Mouse (Mus musculus) heart, embryonic 16.5 days (tissue): ENCODE results near the gene Retreg1. TPM values are rescaled to one million over a fixed set of nuclear protein-coding genes. Genes with fewer than 3 reads are reported as not detected.

Experiments used
- ATAC-seq: fragments of 200-750 bp; cut with Nextera tagmentation; replicated peaks from 2 replicates; pipeline ENCODE4 v1.8.0; 2017; ENCODE audit warnings: moderate number of reproducible peaks; ENCODE audit not compliant: insufficient read depth, low FRiP score; ENCODE audit errors: extremely low read depth
- H3K27ac ChIP-seq: fragments of 300-500 bp; sonication (generic); 2 replicates; pipeline ENCODE4 v1.5.1; 2014; ENCODE audit warnings: mild to moderate bottlenecking, low read length, control low read depth, moderate library complexity
- H3K27me3 ChIP-seq: fragments of 300-500 bp; sonication (generic); 2 replicates; pipeline ENCODE4 v1.6.1; 2014; ENCODE audit warnings: low read length, mixed read lengths; ENCODE audit not compliant: control insufficient read depth, insufficient read depth
- H3K36me3 ChIP-seq: fragments of 300-500 bp; sonication (generic); 2 replicates; pipeline ENCODE4 v1.6.1; 2014; ENCODE audit not compliant: control insufficient read depth, insufficient read depth
- H3K4me1 ChIP-seq: fragments of 300-500 bp; sonication (generic); 2 replicates; pipeline ENCODE4 v1.6.1; 2014; ENCODE audit warnings: low read length, mixed read lengths; ENCODE audit not compliant: control insufficient read depth, insufficient read depth
- H3K4me2 ChIP-seq: fragments of 300-500 bp; sonication (generic); 2 replicates; pipeline ENCODE4 v1.6.1; 2014; ENCODE audit warnings: low read depth, mild to moderate bottlenecking, control low read depth, low read length
- H3K4me3 ChIP-seq: fragments of 300-500 bp; sonication (generic); 2 replicates; pipeline ENCODE4 v1.5.1; 2014; ENCODE audit warnings: mild to moderate bottlenecking, control low read depth, low read length
- H3K9ac ChIP-seq: fragments of 300-500 bp; sonication (generic); 2 replicates; pipeline ENCODE4 v1.6.1; 2014; ENCODE audit warnings: low read length, control low read depth
- H3K9me3 ChIP-seq: fragments of 300-500 bp; sonication (generic); replicated peaks from 2 replicates; pipeline ENCODE4 v1.6.1; 2016; ENCODE audit warnings: low read length; ENCODE audit not compliant: control insufficient read depth
- WGBS: fragments of 180-500 bp; shearing (Covaris S2); extraction: QIAGEN DNeasy Blood & Tissue Kit; methylation state at CpG from one replicate; pipeline ENCODE4 v1.1.7; 2014; 5-methylcytosine and 5-hydroxymethylcytosine counted together
- polyA plus RNA-seq: library from polyadenylated mRNA; unstranded; fragments of >200 nt; fragmentation: Nextera tagmentation; extraction: Ambion mirVana; gene quantifications from 2 replicates; pipeline ENCODE4 v1.2.1, GENCODE M21; 2015

The Retreg1 gene
- polyA plus RNA-seq, 1 experiment from 2014 or later: 97.5 TPM

DNA sequence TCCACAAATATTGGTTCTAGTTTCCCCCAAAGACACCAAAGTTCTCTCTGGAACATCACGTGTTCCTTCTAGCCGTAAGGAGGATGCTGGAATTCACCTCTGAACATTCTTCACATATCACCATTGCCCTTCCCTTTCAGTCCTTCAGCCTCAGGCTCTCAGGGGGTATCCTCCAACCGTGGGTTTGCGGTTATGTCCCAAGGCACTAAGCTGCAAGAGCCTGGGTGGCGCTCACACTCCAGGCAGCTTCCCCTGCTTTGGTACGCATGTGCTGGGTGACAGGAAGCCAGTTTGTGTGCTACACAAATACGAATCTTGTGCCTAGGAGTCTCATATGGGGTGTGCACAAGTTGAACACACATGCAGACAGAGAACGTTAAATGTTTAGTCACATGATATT is 104.4 kb downstream of the Retreg1 start:
- no peak overlapping the region for H3K9ac ChIP-seq
- peaks cover 29% of the 10 kb centered on the region for H3K4me1 ChIP-seq
- ATAC-seq: no peak
- no peak overlapping the region for H3K4me2 ChIP-seq
- H3K9me3 ChIP-seq: 0 out of 2 replicates have a peak, but pooled peaks cover 2% of the 10 kb centered on the region
- WGBS: 72% methylated on average over 8 of the region's 8 CpGs
- H3K27me3 ChIP-seq: no peaks in the 10 kb centered on the region
- H3K36me3 ChIP-seq: peaks cover 4% of the 10 kb centered on the region; the same call in 1 of the 2 replicates
- no peak overlapping the region for H3K4me3 ChIP-seq
- H3K27ac ChIP-seq: no peak overlapping the region

DNA sequence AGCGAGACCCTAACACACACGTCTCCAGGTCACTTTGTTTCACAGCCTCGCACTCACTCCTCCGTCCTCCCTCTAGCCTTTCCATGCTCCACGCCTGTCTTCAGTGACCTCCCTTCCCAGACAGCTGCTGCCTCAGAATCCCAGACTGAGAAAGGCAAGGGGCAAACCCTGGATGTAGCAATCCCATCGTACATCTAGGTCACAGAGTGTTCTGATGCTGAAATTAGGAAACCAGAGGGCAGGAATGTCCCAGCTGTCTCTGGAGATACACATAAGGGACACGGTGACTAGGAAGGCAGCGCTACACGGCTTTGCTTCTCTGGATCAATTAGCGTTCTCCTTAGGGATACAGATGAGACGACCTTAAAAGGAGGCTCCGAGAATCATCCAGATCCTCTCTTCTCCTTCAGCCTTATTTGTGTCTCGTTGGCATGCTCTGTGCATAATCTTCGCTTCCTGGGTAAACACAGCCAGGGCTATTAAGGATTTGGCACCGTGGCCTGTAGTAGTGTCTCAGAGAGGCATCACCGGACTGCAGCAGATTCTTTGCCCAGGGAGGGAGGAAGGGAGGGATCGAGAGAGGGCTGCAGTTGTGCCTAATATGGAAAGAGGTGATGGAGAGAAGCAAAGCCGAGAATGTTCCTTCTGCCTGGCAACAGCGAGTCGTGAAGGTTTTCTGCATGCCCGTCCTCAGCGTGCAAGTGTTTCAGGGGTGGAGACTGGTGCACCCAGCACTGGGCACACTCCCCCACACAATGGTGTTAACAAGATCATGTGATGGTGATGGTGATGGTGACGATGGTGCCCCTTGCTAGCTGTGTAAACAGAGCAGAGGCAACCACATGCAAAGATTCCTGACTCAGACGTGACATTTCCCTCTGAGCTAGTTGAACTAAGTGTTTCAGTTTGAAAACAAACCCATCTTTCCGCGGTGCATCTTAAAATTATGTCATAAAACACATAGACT is 105.6 kb downstream of the Retreg1 start:
- Histone ChIP-seq H3K4me3 (no peak overlapping the region), H3K4me1 (peaks cover 29% of the 10 kb centered on the region), H3K4me2 (no peak overlapping the region), H3K9ac (no peak overlapping the region), H3K36me3 (peaks cover 4% of the 10 kb centered on the region; the same call in 1 of the 2 replicates), H3K27ac (peak overlapping the region; percentile 37), H3K9me3 (0 out of 2 replicates have a peak, but pooled peaks cover 2% of the 10 kb centered on the region), H3K27me3 (no peaks in the 10 kb centered on the region)
- WGBS: 68% methylated on average over 26 of the region's 26 CpGs
- no peak for ATAC-seq

DNA sequence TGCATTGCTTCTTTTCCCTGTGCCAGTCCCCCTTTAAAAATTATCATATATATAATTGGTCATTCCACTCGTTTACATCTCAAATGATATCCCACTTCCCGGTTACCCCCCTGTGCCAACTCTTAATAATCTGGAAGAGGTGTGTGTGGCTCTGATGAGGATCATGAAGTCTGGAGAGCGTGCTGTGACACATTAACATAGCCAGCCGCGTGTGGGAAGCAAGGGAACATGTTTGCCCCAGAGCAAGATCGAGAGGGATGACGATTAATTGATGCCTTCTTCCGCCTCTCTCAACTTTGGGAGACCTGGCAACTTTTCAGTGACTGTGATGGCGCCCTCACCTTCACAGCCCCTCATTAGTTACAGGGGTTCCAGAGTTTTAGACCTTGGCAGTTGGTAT is 106.7 kb downstream of the Retreg1 start:
- Histone ChIP-seq H3K4me2 (no peak overlapping the region), H3K27me3 (no peaks in the 10 kb centered on the region), H3K36me3 (peaks cover 4% of the 10 kb centered on the region; the same call in 1 of the 2 replicates), H3K9me3 (0 out of 2 replicates have a peak, but pooled peaks cover 2% of the 10 kb centered on the region), H3K27ac (no peak overlapping the region), H3K9ac (no peak overlapping the region), H3K4me3 (no peak overlapping the region), H3K4me1 (peaks cover 30% of the 10 kb centered on the region)
- no peak for ATAC-seq
- 72% methylated on average over 9 of the region's 9 CpGs for WGBS

GRCm38 (mm10) chr15:25950584-25950983 is 107.6 kb downstream of the Retreg1 start:
- peaks cover 4% of the 10 kb centered on the region; the same call in 1 of the 2 replicates for H3K36me3 ChIP-seq
- peaks cover 28% of the 10 kb centered on the region for H3K4me1 ChIP-seq
- H3K9me3 ChIP-seq: 0 out of 2 replicates have a peak, but pooled peaks cover 2% of the 10 kb centered on the region
- no peak overlapping the region for H3K9ac ChIP-seq
- no peak overlapping the region for H3K4me3 ChIP-seq
- no peaks in the 10 kb centered on the region for H3K27me3 ChIP-seq
- ATAC-seq: no peak
- no peak overlapping the region for H3K4me2 ChIP-seq
- 67% methylated on average over 5 of the region's 5 CpGs for WGBS
- H3K27ac ChIP-seq: no peak overlapping the region

GRCm38 (mm10) chr15:25951037-25951436 is 108.1 kb downstream of the Retreg1 start:
- Histone ChIP-seq H3K4me2 (no peak overlapping the region), H3K4me1 (peaks cover 32% of the 10 kb centered on the region), H3K27ac (no peak overlapping the region), H3K9ac (no peak overlapping the region), H3K27me3 (no peaks in the 10 kb centered on the region), H3K36me3 (peaks cover 4% of the 10 kb centered on the region; the same call in 1 of the 2 replicates), H3K9me3 (0 out of 2 replicates have a peak, but pooled peaks cover 2% of the 10 kb centered on the region), H3K4me3 (no peak overlapping the region)
- 60% methylated on average over 4 of the region's 4 CpGs for WGBS
- no peak for ATAC-seq

- Histone ChIP-seq H3K27ac (peak overlapping the region; percentile 71), H3K36me3 (no peaks in the 10 kb centered on the region), H3K4me2 (no peak overlapping the region), H3K27me3 (no peaks in the 10 kb centered on the region), H3K4me1 (peaks cover 27% of the 10 kb centered on the region), H3K9me3 (no peaks in the 10 kb centered on the region), H3K9ac (no peak overlapping the region), H3K4me3 (no peak overlapping the region)
- ATAC-seq: no peak
- WGBS: 52% methylated on average over 5 of the region's 5 CpGs
Observed at GRCm38 (mm10) chr15:25956001-25956400, 113.0 kb downstream of the Retreg1 start.

DNA sequence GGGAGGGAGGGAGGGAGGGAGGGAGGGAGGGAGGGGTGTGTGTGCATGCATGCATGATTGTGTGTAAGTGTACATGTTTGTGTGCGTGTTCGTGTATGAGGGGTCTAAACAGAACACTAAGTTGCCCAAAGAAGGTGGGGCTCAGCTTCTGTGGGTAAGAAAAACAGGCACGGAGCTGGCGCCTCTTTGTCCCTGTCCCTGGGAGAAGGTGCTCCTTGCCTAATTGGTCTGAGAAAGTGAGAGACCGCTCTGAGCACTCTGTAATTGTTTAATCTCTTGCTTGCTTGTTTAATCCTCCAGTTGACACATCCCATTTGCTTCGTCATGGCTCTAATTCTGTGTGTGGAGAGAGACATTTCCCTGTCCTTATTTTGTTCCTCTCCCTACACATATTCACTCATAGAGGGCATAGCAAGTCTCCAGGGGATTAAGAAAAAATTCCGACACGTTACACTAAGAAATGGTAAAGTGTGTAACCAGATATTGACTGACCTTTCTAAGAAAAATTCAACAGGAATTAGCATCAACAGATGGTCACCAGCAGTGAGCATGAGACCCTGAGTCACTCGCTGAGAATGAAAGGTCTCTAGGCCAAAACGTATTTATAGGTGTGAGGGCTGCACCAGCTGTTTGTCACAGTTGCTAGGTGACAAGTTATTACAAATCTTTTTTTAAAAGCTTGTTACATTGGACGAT is 113.6 kb downstream of the Retreg1 start:
- no peak for ATAC-seq
- Histone ChIP-seq H3K4me1 (peaks cover 25% of the 10 kb centered on the region), H3K27me3 (no peaks in the 10 kb centered on the region), H3K4me3 (no peak overlapping the region), H3K9me3 (no peaks in the 10 kb centered on the region), H3K9ac (no peak overlapping the region), H3K27ac (peak overlapping the region; percentile 71), H3K4me2 (0 out of 2 replicates have a peak overlapping the region, but pooled peaks have one; percentile 11), H3K36me3 (no peaks in the 10 kb centered on the region)
- 42% methylated on average over 11 of the region's 11 CpGs for WGBS

- peak overlapping the region; percentile 50 for H3K27ac ChIP-seq
- no peak overlapping the region for H3K4me2 ChIP-seq
- no peak overlapping the region for H3K4me3 ChIP-seq
- no peaks in the 10 kb centered on the region for H3K27me3 ChIP-seq
- peak overlapping the region; percentile 46; the same call in 1 of the 2 replicates for H3K9ac ChIP-seq
- H3K9me3 ChIP-seq: no peaks in the 10 kb centered on the region
- no peaks in the 10 kb centered on the region for H3K36me3 ChIP-seq
- peaks cover 25% of the 10 kb centered on the region for H3K4me1 ChIP-seq
- WGBS: 62% methylated on average over 10 of the region's 10 CpGs
- ATAC-seq: no peak
Observed at GRCm38 (mm10) chr15:25957651-25958050, 114.7 kb downstream of the Retreg1 start.
